ENCODE assay signal across 8 mouse cellular contexts in genomic region chr11:32453353-32453915, GRCm38 (mm10). TPM values are rescaled to one million over a fixed set of nuclear protein-coding genes. Genes with fewer than 3 reads are reported as not detected.
DNase-seq lines count a peak whose midpoint lies in the region; ATAC-seq lines count a peak whose summit lies in the region.

No protein-coding gene starts in this region.

- 0 out of 2 replicates have a peak overlapping the region, but pooled peaks have one; percentile 9 for H3K4me2 ChIP-seq in heart, embryonic 12.5 days
- peak overlapping the region; percentile 76; the same call in 1 of the 2 replicates for H3K4me2 ChIP-seq in neural tube, embryonic 13.5 days

- H3K4me1 ChIP-seq in heart, embryonic 12.5 days (replicated peaks), result peaks cover 14% of the 10 kb centered on the region
- H3K4me1 ChIP-seq in neural tube, embryonic 13.5 days (replicated peaks), result peaks cover 29% of the 10 kb centered on the region

- 42% methylated on average over 8 of the region's 8 CpGs for WGBS in heart, embryonic 12.5 days
- 36% methylated on average over 8 of the region's 8 CpGs for WGBS in neural tube, embryonic 13.5 days

- H3K36me3 ChIP-seq in heart, embryonic 12.5 days, result no peaks in the 10 kb centered on the region
- no peaks in the 10 kb centered on the region for H3K36me3 ChIP-seq in neural tube, embryonic 13.5 days

- DNase-seq in heart, adult 9 months (ENCODE audit: low spot score in 2 of 2), result no peak
- no peak for DNase-seq in neural tube, embryonic 10.5 days (ENCODE audit: extremely low spot score, low spot score)
- DNase-seq in layer of hippocampus, postnatal 14 days (ENCODE audit: low spot score in 2 of 2), result peak; percentile 17 to 37
- peak; percentile 61 for DNase-seq in telencephalon, adult 2 months (ENCODE audit: low read depth, low spot score)
- DNase-seq in adrenal gland, postnatal 36 days, result no peak
- DNase-seq in gastrocnemius, postnatal 36 days, result no peak

- no peak overlapping the region for H3K9ac ChIP-seq in heart, embryonic 12.5 days
- H3K9ac ChIP-seq in neural tube, embryonic 13.5 days, result peak overlapping the region; percentile 2; the same call in 1 of the 2 replicates

- ATAC-seq in heart, embryonic 12.5 days (ENCODE audit: insufficient number of reproducible peaks, low FRiP score), result no peak
- no peak for ATAC-seq in neural tube, embryonic 13.5 days (ENCODE audit: low read depth)

- intact Hi-C loops in gastrocnemius, postnatal 36 days (cut with DNase I), result loop anchor here (5.0 kb wide), 2 partner anchors 34 to 64 kb away; no protein-coding TSS in a partner anchor

- no peak overlapping the region for H3K4me3 ChIP-seq in heart, embryonic 12.5 days
- no peak overlapping the region for H3K4me3 ChIP-seq in neural tube, embryonic 13.5 days

- no peak overlapping the region for H3K27ac ChIP-seq in heart, embryonic 12.5 days (ENCODE audit: poor library complexity, severe bottlenecking)
- no peak overlapping the region; the same call in 1 of the 2 replicates for H3K27ac ChIP-seq in neural tube, embryonic 13.5 days (replicated peaks)

- no peaks in the 10 kb centered on the region for H3K27me3 ChIP-seq in heart, embryonic 12.5 days (replicated peaks)
- no peaks in the 10 kb centered on the region for H3K27me3 ChIP-seq in neural tube, embryonic 13.5 days

- no peaks in the 10 kb centered on the region for H3K9me3 ChIP-seq in heart, embryonic 12.5 days (replicated peaks)
- H3K9me3 ChIP-seq in neural tube, embryonic 13.5 days, result no peaks in the 10 kb centered on the region

RNA-seq across cellular contexts. Expression of gene Ubtd2, which starts 1.7 kb away (rescaled TPM):
- polyA plus RNA-seq in heart, embryonic 12.5 days (2016; fragmentation: Nextera tagmentation; extraction: Ambion mirVana), result 34.8 and 37.0 TPM in 2 replicates
- 46.8 and 54.8 TPM in 2 replicates for polyA plus RNA-seq in neural tube, embryonic 13.5 days (2015; fragmentation: Nextera tagmentation; extraction: Ambion mirVana)
- total RNA-seq in layer of hippocampus, postnatal 14 days (2021), result 10 to 100 TPM; 39.2 to 43.4 TPM
- 10 to 100 TPM; 15.3 to 15.5 TPM for total RNA-seq in adrenal gland, postnatal 36 days (2021)
- 10 to 100 TPM in 1 of 2 experiments, 1 to 10 TPM in 1; 9.0 to 11.2 TPM for total RNA-seq in gastrocnemius, postnatal 36 days (2021)

Comparison
In these comparisons a context has a peak if more than half of its experiments do, and no peak if none do; other contexts are left out.
1. DNase-seq: peak in layer of hippocampus, postnatal 14 days (2 of 2) and telencephalon, adult 2 months (single experiment); none in heart, adult 9 months (0 of 2), neural tube, embryonic 10.5 days (single experiment), adrenal gland, postnatal 36 days (0 of 2) and gastrocnemius, postnatal 36 days (0 of 2).